In genomic region chr3:108186098-108187047, GRCm38 (mm10) we compare ENCODE assay signal across 8 mouse cellular contexts. TPM values are rescaled to one million over a fixed set of nuclear protein-coding genes. Genes with fewer than 3 reads are reported as not detected.
DNase-seq lines count a peak whose midpoint lies in the region; ATAC-seq and TF ChIP-seq lines count a peak whose summit lies in the region.

TSS of gene Amigo1 (plus strand) at chr3:108186335.

- H3K9ac ChIP-seq in forebrain, embryonic 13.5 days, result peak within 1 kb of the TSS; percentile 78
- peak within 1 kb of the TSS; percentile 67 for H3K9ac ChIP-seq in stomach, postnatal 0 days (ENCODE audit: low read length)

- peaks cover 18% of the 10 kb centered on the region for H3K36me3 ChIP-seq in forebrain, embryonic 13.5 days (ENCODE audit: poor library complexity, severe bottlenecking)
- no peaks in the 10 kb centered on the region for H3K36me3 ChIP-seq in macrophage (ENCODE audit: inconsistent target)
- H3K36me3 ChIP-seq in stomach, postnatal 0 days (ENCODE audit: control insufficient read depth, insufficient read depth, low read length), result no peaks in the 10 kb centered on the region

- no peak within 1 kb of the TSS for H3K27ac ChIP-seq in forebrain, embryonic 13.5 days
- no peak within 1 kb of the TSS for H3K27ac ChIP-seq in macrophage
- 0 out of 2 replicates have a peak within 1 kb of the TSS, but pooled peaks have one; percentile 8 for H3K27ac ChIP-seq in stomach, postnatal 0 days (replicated peaks)

- TF ChIP-seq CTCF in stomach, postnatal 0 days (IDR thresholded peaks at IDR 0.05; ENCODE audit: low read depth), result no peak

- WGBS in forebrain, embryonic 13.5 days, result 1% methylated on average over 55 of the region's 100 CpGs
- WGBS in macrophage (ENCODE audit: missing documents), result 2% methylated on average over 87 of the region's 100 CpGs
- WGBS in stomach, postnatal 0 days, result 4% methylated on average over 50 of the region's 100 CpGs

- no peaks in the 10 kb centered on the region for H3K79me2 ChIP-seq in macrophage (ENCODE audit: inconsistent target)

- no peak for TF ChIP-seq EP300 in stomach, postnatal 0 days (optimal IDR thresholded peaks at IDR 0.05)

- H3K27me3 ChIP-seq in forebrain, embryonic 13.5 days, result peaks cover 11% of the 10 kb centered on the region
- H3K27me3 ChIP-seq in stomach, postnatal 0 days (ENCODE audit: control insufficient read depth, insufficient read depth, low read length), result no peaks in the 10 kb centered on the region

- no peaks in the 10 kb centered on the region for H3K9me3 ChIP-seq in forebrain, embryonic 13.5 days (replicated peaks)
- no peaks in the 10 kb centered on the region for H3K9me3 ChIP-seq in stomach, postnatal 0 days (ENCODE audit: control insufficient read depth, low read length)

- peak within 1 kb of the TSS; percentile 79 for H3K4me3 ChIP-seq in forebrain, embryonic 13.5 days
- peak within 1 kb of the TSS; percentile 35 for H3K4me3 ChIP-seq in macrophage (ENCODE audit: inconsistent target)
- peak within 1 kb of the TSS; percentile 70 for H3K4me3 ChIP-seq in stomach, postnatal 0 days (ENCODE audit: low read depth, low read length)

- peak; percentile 79 for ATAC-seq in forebrain, embryonic 13.5 days
- ATAC-seq in stomach, postnatal 0 days (ENCODE audit: low FRiP score, low TSS enrichment), result peak; percentile 66

- peak; percentile 55 for DNase-seq in ovary, postnatal 36 days (ENCODE audit: low spot score)
- DNase-seq in ovary, postnatal 10 days (ENCODE audit: low spot score), result no peak
- peak; percentile 66 for DNase-seq in brain, adult 2 months (ENCODE audit: low read depth, low spot score)
- DNase-seq in heart, postnatal 4 days, result peak; percentile 53
- peak in 1 of 2 experiments; percentile 64 for DNase-seq in left cerebral cortex, postnatal 10 days (ENCODE audit: extremely low spot score in 1 of 2, low spot score in 2 of 2)
- peak; percentile 58 for DNase-seq in stomach, postnatal 0 days (ENCODE audit: low spot score)

- H3K4me1 ChIP-seq in forebrain, embryonic 13.5 days, result peaks cover 42% of the 10 kb centered on the region
- H3K4me1 ChIP-seq in stomach, postnatal 0 days (replicated peaks; ENCODE audit: control insufficient read depth, insufficient read depth), result no peaks in the 10 kb centered on the region

- peak within 1 kb of the TSS; percentile 81 for H3K4me2 ChIP-seq in forebrain, embryonic 13.5 days
- H3K4me2 ChIP-seq in stomach, postnatal 0 days (replicated peaks; ENCODE audit: low read depth), result peak within 1 kb of the TSS; percentile 96

- intact Hi-C loops in left cerebral cortex, postnatal 10 days (cut with DNase I), result no loop called here

RNA-seq across cellular contexts. Expression of gene Amigo1, which starts in this region (rescaled TPM):
- polyA plus RNA-seq in forebrain, embryonic 13.5 days (2015; fragmentation: Nextera tagmentation; extraction: Ambion mirVana), result 6.4 and 8.1 TPM in 2 replicates
- 1 to 10 TPM; 7.1 to 8.1 TPM for total RNA-seq in heart, postnatal 4 days (2021)
- 10 to 100 TPM; 36.4 to 38.5 TPM for total RNA-seq in left cerebral cortex, postnatal 10 days (2021)
- 1 to 10 TPM in 9 of 26 experiments, under 1 TPM in 15, not detected in 2; 0.12 to 5.3 (median 0.65) TPM for total RNA-seq in macrophage (2018; cell fraction: chromatin; rRNA removed)
- total RNA-seq in macrophage (2018; cell fraction: cytosol; rRNA removed), result 1 to 10 TPM in 4 of 26 experiments, under 1 TPM in 22; 0.14 to 1.3 (median 0.62) TPM
- total RNA-seq in macrophage (2018; cell fraction: nucleus; rRNA removed), result 1 to 10 TPM in 12 of 26 experiments, under 1 TPM in 14; 0.32 to 5.2 (median 0.94) TPM
- polyA plus RNA-seq in macrophage (2018), result 0.90 to 2.1 TPM (median 1.1 TPM) in 3 replicates
- polyA plus RNA-seq in stomach, postnatal 0 days (2015; fragmentation: Nextera tagmentation; extraction: Ambion mirVana), result 3.0 and 3.5 TPM in 2 replicates

Comparison
In these comparisons a context has a peak if more than half of its experiments do, and no peak if none do; other contexts are left out.
1. RNA of gene Amigo1 (total RNA-seq): 36.4 to 38.5 TPM in left cerebral cortex, postnatal 10 days; 7.1 to 8.1 TPM in heart, postnatal 4 days; every median in the first group is over 4 times any median in the second.
2. Peak in every context shown above with its lines, with median percentiles within 50 percentile points of each other: H3K4me3 ChIP-seq.